Mouse (Mus musculus) urinary bladder, postnatal 36 days (tissue): ENCODE data around the gene Bcas3.

Experiments
- DNase-seq, 2 experiments: peaks; one replicate each; pipeline ENCODE4 v3.0.0; 2022; ENCODE audit warnings: low spot score in 2 of 2, mixed read lengths in 1 of 2

The Bcas3 gene

DNA sequence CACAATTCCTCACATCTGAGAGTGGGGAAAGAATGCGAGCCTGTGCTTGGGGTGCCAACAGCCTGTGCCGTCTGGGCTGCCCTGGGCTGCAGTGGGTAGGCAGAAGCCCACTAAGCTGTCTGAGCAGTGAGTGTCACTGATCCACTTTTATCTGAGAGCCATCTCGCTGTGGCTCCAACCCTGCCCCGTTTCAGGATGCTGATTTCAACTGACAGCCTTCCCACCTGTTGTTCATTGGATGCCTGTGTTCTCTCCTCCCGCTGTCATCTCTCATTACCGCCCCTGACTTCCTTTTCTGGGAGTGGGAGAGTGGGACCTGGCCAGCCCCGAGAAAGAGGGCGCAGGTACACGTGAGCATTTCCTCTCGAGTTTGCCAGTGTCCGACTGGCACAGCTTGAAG, 398.2 kb downstream of the Bcas3 start:
- DNase-seq = no peak

DNA sequence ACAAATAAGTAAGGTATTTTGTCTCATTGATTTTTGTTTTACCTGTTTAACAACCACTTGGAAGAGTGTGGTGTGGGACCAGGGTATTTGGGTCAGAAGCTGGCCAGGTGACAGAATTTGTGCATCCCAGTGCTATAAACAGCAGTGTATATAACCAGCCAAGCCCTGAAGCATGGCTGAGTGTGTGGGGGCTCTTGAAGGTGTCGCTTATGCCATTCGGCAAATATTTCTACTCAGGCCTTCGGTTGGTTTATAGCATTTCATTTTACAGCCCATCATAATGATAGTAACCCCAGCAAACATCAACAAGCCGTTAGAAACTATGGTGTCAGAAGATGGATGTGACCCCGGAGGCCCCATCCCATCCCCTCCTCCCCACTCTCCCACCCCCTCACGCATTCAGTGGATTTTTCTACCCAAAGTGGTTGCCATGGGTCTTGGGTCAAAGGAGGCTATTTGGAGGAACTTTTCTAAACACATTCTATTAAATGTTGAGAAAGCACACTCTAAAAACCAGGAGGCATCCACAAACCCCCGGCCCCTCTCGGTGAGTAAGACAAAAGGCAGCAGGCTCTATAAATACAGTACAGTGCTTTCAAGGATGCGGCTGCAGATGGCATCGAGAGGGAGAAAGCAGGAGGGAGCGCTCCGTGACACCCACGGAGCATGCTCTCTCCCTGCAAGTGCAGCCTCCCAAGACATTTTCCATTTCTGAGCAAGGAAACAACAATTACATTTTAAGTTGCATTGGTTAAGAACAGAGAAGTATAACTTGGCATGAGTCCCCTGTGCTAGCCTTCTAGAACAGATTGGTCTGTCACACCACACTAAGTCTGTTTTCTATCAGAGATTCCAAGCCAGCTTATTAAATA, 401.9 kb downstream of the Bcas3 start:
- no peak for DNase-seq

DNA sequence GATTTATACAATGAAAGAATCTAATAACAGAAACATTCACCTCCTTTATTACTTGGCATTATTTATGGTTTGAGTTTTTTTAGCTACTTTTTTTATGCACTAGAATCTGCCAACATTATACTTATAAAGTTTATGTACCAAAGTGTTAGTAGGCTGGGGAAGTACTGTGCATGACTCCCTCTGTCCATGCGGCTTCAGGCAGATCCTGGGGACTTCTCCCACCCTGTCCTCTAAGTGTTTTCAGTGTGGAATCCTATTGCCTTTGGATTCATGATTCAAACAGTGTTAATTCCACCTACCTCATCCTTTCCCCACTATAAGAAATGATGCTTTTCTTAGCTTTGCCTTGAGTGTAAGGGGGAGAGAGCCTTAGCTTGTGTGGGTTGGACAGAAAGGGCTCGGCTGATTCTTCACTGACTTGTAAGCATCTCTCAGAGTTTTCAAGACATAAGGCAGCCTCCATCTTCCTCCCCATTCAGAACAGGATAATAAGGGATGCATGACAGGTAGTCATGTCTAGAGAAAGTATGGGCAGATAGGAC, 402.6 kb downstream of the Bcas3 start:
- no peak for DNase-seq

DNA sequence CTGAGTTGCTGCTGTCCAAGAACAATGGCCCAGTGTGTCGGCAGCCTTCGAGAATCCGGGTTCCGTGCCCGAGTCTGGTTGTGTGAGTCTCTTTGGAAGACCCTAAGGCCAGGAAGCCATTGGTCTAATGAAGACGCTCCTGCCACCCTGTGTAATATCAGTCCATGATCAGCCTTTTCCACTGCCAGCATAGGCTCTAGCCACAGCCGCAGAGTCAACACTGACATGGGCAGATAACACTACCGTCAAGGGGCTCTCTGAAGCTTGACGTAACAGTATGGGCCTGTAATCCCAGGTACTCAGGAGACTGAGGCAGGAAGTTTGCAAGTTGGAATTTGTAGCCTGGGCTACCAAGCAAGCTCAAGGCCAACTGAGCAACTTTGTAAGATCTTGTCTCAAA, 405.9 kb downstream of the Bcas3 start:
- DNase-seq = no peak

DNA sequence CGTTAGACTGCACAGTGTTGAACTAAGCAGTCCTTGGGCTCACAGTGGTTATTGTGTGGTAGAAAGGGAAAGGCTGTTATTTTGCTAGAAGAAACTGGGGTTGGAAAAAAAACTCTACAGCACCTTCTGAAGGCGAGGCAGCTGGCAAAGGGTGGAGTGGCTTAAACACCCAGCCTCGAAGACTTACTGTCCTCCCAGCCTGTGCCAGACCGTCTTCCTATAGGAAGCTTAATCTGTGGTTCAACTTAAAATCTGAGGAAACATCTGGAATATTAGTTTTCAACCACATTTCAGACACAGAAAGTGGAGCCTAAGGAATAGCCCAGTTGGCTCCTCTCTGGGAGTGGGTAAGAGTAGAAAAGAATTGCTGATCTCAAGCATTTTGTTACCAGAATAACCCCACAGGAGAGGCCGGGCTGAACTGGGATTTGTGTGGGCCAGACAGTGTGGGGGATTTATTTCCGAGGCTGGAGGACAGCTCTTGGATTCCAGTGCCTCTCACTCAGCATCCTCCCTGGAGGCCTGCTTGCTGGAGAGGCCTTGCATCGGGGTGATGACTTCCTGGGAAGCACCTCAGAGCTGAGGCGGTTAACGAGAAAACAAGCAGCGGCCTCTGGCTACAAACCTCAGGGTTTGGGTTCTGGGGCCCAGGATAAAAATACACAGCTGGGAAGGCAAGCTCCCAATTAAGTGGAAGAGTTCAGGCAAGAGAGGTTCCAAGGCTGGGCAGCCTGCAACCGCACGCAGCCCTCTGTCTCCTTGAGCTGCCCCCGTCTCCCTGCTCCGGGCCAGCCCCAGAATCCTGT, 406.9 kb downstream of the Bcas3 start:
- DNase-seq = no peak

DNA sequence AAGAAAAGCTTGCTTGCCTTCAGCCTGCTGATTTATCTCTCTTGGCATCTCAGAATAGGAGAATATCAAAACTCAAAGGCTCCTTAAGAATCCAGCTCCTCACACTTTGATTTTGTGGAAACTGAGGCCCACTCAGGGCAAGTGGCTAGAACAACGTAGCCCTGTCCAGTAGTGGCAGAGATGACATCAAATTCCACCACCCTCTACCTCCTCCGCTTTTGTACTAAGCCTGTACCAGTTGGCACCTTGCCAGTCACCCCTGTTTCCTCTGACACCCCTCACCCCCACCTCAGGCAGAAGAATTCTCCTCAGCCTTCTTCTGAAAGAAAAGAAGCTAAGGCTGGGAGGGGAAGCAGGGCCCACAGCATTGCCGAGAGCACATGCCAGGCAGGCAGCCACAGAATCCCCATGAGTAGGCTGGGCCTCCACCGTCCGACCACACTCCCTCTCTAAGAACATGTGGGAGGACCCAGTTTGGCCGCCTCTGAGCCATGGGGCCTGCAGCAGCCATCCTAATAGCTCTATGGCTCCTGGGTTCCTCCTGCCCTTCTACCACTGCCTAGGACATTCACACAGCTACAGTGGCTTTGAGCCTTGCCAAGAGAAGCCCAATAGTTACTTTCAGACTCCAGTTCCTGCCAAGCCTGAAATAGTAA, 407.6 kb downstream of the Bcas3 start:
- DNase-seq = peak; percentile 39 to 66

DNA sequence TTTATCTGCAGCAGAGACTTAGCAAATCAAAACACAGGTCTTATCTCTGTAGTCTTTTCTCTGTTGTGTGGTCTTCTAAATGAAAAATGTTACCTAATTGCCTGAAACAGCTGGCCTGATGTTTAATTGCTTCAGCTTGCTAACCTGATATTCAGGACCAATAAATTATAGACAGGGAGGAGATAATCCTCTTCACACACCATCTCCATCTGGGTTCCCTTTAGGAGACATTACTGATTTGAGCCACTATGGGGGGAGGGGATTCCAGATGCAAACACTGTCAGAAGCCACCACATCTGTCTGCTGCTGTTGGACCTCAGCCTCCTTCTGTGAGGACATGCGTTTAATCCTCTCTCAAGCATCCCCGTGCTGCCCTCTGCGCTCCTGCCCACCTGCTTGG, 408.2 kb downstream of the Bcas3 start:
- no peak for DNase-seq

DNA sequence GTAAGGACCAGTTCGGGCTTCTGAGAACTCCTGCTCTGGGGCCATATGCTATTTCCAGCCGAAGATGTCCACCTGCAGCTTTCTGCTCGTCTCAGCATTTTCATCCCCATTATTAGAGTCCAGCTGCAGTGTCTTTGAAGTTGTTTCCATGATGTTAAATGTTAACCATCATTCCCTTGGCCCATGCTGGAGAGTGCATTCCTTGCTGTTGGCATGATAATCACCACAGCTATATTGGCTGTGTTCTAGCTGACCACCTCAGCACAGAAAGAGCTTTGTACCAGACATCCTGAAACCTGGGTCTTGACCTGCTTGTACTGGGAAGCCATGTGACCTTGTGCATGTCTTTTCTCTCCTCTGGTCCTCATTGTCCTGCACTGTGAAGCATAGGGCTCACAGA, 410.7 kb downstream of the Bcas3 start:
- DNase-seq = no peak

DNA sequence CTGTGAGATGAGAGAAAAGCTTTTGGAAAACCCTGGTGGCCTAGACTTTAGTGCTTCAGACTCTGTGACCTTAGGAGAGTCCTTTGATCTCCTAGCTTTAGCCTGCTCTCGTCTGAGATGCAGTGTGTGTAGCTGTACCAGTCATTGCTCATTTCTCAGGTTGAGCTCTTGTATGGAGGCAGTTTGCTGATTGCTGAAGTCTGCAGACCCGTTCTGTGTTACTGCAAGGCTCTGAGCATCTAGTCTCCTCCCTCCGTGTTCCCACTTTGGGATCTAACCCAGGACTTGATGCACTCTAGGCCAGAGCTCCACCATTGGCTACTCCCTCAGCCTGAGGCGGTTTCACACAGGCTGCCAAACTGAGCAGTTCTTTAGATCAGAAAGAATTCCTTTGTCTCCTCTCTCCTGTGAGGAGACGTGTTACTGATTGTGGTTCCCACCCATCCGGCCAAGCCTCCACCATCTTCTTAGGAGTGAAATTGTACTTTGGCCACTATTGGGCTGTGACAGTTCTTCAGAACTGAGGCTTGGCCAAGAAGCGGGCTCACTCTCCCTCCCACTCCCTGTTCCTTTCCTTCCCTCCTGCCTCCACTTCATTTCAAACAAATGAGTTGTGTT, 413.2 kb downstream of the Bcas3 start:
- no peak for DNase-seq

DNA sequence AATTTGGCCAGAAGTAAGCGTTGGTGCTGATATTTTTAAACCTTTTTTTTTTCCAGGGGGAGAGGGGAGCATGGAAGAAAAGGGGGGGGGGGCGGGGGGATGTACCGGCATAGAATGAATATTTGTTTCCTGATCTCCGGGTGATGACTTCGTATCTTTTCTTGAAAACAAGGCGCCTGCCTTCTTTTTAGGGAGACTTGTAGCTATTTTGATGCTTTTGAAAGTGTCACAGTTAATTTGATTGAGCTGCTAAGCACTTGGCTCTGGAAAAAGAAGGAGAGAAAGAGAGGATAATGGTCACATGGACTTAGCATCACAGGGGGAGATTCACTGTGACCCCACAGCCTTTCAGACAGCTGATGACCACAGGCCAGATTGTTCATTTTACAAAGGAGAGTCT, 413.8 kb downstream of the Bcas3 start:
- no peak for DNase-seq

DNA sequence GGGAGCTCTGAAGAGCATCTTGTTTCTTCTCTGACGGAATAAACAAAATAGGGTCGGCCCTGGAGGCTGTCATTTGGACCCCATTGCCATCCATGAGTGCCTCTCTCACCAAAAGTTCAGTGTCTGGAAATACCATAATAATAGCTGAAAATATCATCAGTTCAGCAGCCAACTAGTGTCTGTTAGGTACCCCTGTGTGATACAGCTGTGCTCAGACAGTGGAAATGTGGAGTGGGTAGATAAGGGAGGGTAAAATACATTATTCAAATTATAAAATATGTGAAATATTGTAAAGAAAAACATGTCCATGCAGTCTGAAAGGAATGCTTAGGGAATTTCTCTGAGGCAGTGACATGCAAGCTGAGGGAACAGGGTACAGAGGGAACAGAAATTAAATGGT, 416.8 kb downstream of the Bcas3 start:
- no peak for DNase-seq

DNA sequence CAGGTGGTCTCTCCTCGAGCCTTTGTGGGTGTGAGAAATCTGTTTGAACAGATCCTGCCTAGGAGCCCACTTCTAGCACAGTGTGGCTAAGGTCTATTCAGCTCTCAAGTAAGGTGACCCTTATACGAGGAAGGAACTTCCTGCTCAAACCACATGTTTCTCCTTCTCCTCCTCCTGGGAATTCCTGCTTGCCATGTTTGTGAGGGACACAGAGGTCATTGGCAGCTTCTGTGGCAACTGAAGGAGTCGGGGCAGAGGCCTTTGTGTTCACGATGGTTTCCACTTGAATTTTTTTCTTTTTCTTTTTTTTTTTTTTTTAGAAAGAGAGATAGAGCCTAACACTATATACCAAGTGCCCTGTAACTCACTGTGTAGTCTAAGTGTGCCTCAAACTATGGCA, 420.4 kb downstream of the Bcas3 start:
- no peak for DNase-seq

DNA sequence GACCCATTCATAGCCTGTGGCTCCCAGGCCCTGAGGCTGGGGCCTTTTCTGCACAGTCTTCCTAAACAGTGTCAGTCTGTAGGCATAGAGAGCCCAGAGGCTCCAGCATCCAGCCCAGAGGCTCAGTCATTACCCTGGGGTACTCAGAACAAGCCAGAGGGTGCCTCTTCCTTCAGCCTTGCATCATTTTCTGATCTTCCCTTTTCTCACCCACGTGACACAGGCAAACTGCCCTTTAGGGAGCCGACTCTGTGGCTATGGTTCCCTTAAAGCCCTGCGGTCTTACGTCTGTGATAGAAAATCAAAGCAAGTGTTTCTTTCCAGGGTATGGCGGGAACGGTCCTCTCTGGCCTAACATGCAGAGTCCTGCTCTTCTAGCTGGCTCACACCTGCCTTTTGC, 421.7 kb downstream of the Bcas3 start:
- no peak for DNase-seq

DNA sequence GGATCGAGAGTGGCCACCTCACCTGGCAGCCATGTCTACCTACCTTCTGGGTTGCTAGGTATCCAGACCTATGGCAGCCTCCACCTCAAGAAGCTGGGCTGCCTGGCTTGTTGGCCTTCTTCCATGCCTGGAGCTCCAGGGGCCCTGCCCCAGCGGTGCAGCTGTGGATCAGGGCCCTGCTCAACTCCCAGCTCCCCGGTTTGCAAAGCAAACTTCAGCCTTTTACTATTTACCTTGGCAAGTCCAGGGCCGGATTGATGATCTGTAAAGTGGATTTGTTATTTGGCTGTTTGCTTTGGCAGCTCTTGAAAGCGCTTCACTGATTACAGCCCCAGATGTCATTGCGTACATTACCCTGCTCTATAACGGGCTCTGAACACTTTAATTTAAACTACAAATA, 422.5 kb downstream of the Bcas3 start:
- DNase-seq = peak in 1 of 2 experiments; percentile 27

DNA sequence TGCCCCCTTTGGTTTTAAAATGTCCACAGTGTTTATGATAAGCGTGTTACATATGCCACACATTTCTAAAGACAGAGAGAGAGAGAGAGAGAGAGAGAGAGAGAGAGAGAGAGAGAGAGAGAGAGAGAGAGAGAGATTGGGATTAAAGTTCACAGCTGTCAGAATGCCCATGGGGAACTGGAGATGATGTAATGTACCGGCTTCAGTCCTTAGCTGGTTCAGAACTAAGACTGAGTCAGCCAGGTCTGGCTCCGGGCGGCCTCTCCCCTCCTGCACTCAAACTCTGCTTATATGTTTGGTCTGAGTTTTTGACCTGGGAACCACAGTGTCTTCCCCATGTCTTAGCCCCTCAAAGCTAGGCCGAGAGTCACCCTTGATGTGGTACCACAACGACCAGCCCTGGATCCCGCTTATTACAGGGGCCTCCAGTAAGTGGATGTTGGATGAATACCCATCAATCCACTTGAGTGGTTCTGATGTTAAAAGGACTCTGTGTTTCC, 423.9 kb downstream of the Bcas3 start:
- no peak for DNase-seq

DNA sequence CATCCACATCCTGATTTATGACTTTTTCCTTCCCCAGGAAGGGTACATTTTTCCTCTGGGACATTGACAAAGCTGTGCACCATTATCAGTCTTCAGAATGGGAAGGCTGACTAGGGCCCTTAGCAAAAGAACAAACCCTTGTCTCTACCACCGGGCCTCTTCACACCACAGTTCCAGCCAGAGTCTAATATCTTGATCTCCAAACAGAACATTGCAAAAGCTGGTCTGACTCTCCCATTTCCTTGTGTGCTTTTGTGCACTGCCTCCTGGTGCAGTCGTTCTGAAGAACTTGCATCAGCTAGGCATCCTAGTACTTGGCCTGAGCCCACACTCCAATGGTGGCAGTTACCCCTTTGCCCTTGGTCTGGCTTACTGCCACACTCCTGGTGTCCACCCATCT, 425.0 kb downstream of the Bcas3 start:
- no peak for DNase-seq

DNA sequence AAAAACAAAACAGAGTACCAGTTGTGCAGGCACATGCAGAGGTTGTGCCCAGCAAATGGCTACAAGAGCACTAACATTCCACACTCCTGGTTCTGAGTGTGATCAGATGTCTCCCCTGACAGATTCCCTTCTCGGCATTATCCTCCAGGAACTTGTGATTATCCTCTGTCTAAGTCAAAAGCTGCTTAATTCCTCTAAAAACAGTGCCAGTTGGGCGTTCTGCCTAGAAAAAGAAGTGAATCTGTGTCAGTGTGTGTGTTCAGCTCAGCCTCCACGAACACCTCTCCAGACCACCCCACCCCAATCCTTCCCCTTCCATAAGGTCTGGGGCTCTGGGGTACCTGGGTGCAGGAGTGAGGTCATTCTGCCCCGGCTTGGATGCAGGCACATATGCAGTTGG, 427.3 kb downstream of the Bcas3 start:
- DNase-seq = no peak

DNA sequence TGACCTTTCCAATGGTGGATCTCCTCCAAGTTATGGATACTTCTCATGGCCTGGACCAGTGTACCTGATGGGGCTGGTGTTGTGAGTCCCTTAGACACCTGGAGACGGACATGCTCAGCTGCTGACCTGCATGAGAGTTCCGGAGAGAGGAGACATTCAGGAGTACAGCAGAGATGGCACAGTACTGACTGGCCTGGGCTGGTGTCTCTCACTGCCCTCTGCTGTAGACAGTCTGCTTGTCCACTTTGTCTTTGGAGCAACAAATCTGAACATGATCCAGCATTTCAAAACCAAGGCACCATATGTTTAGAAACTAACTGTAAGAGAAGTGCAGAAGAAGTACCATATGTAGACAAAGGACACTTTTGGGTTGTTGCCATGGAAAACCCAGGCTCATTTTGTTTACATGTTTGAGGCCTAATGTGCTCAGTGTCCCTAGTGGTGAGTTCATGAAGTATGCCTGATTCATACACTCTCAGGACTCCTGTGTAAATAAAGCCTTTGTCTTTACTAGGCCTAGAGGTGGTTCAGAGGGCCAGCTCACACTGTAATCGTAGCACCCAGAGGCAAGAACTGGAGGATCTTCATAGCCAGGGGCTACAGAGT, 433.2 kb downstream of the Bcas3 start:
- DNase-seq = no peak

DNA sequence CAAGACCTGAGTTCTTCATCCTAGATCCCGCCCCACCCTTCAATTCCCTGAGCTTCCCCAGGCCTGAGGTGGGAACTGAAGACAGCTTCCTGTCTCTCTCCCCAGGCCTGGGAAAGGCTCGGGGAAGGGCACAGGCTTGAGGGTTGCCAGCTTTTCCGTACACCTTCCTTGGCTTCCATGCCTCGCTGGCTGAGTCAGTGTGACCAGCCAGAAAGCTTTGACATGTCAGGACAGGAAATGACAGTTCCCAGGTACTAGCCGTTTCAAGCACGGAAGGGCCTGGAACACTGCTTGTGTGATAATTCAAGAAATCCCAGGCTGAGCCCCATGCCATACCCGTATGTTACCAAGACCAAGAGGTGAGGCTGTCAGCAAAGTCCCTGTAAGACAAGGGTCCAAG, 436.8 kb downstream of the Bcas3 start:
- peak in 1 of 2 experiments; percentile 39 for DNase-seq

DNA sequence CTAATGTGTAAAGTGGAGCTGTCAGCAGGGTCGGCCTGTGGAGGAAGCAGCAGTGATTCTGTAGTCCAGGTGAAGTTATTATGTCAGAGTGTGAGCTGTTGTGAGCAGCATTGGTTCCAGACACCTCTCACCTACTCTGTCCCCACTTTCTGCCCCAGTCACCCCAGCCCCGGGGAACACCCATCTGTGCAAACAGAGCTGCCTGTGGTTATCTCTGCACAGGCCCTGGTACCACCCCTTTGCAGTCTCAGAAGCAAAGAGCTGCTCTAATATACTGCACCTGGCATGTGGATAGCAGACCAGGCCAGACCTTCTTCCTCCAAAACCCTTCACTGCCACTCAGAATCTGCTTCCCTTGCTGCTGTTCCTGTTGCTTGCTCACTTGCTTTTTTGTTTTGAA, 437.3 kb downstream of the Bcas3 start:
- peak in 1 of 2 experiments; percentile 32 for DNase-seq

DNA sequence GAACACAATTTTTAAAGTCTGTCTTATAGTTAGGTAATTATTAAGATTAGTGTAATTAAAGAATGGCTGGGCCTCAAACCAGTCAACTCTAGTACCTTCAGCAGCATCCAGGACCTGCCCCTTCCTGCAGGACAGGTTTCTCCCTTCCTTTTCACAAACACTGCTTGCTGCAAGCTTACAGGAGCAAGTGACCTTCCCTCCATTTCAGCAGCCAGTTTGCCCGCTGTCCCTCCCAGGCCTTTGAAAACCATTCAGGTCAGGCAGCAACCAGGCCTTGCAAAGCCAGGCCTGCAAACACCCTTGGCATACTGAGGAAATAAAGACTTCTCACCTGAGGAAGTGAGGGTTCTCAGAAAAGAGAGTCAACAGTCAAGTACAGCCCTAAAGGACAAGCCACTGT, 438.2 kb downstream of the Bcas3 start:
- DNase-seq = peak; percentile 62 to 75
